Mouse (Mus musculus) midbrain, postnatal 0 days (tissue): Measurements from ENCODE around the gene Flywch2. TPM values are rescaled to one million over a fixed set of nuclear protein-coding genes. Genes with fewer than 3 reads are reported as not detected.

ENCODE experiments used
- ATAC-seq: fragments of 200-750 bp; cut with Nextera tagmentation; 2 replicates; pipeline ENCODE4 v1.8.0; 2017; ENCODE audit warnings: moderate number of reproducible peaks, mild to moderate bottlenecking, moderate TSS enrichment, moderate library complexity; ENCODE audit not compliant: low FRiP score
- DNase-seq: peaks from one replicate; pipeline ENCODE4 v3.0.0-alpha.2; 2015; ENCODE audit warnings: low spot score
- H3K27ac ChIP-seq: fragments of 300-500 bp; sonication (generic); 2 replicates; pipeline ENCODE4 v1.5.1; 2014; ENCODE audit warnings: low read depth, mild to moderate bottlenecking, low read length, mixed read lengths
- H3K27me3 ChIP-seq: fragments of 300-500 bp; sonication (generic); 2 replicates; pipeline ENCODE4 v1.6.1; 2014; ENCODE audit warnings: low read length, control low read depth, mixed read lengths; ENCODE audit not compliant: insufficient read depth
- H3K36me3 ChIP-seq: fragments of 300-500 bp; sonication (generic); 2 replicates; pipeline ENCODE4 v1.6.1; 2014; ENCODE audit warnings: low read length, control low read depth, mixed read lengths; ENCODE audit not compliant: insufficient read depth
- H3K4me1 ChIP-seq: fragments of 300-500 bp; sonication (generic); 2 replicates; pipeline ENCODE4 v1.6.1; 2014; ENCODE audit warnings: mild to moderate bottlenecking, control low read depth, antibody characterized with exemption, low read length, mixed read lengths; ENCODE audit not compliant: insufficient read depth
- H3K4me2 ChIP-seq: fragments of 300-500 bp; sonication (generic); 2 replicates; pipeline ENCODE4 v1.6.1; 2014; ENCODE audit warnings: low read depth, mild to moderate bottlenecking, low read length, mixed read lengths; ENCODE audit not compliant: poor library complexity, severe bottlenecking
- H3K4me3 ChIP-seq: fragments of 300-500 bp; sonication (generic); 2 replicates; pipeline ENCODE4 v1.5.1; 2014; ENCODE audit warnings: low read depth, mild to moderate bottlenecking, low read length, moderate library complexity
- H3K9ac ChIP-seq: fragments of 300-500 bp; sonication (generic); replicated peaks from 2 replicates; pipeline ENCODE4 v1.6.1; 2014; ENCODE audit warnings: mild to moderate bottlenecking, low read length, moderate library complexity, mixed read lengths; ENCODE audit not compliant: poor library complexity, severe bottlenecking
- H3K9me3 ChIP-seq: fragments of 300-500 bp; sonication (generic); 2 replicates; pipeline ENCODE4 v1.6.1; 2016; ENCODE audit warnings: low read length, control low read depth
- CTCF ChIP-seq: IDR thresholded peaks from 2 replicates; pipeline ENCODE4 v1.5.1; 2016; ENCODE audit warnings: antibody characterized with exemption, mild to moderate bottlenecking
- WGBS: fragments of 180-500 bp; shearing (Covaris S2); extraction: QIAGEN DNeasy Blood & Tissue Kit; methylation state at CpG from one replicate; pipeline ENCODE4 v1.1.7; 2014; 5-methylcytosine and 5-hydroxymethylcytosine counted together
- polyA plus RNA-seq: library from polyadenylated mRNA; unstranded; fragments of >200 nt; fragmentation: Nextera tagmentation; extraction: Ambion mirVana; gene quantifications from 2 replicates; pipeline ENCODE4 v1.2.1, GENCODE M21; 2015
- total RNA-seq: library from RNA; depleted of rRNA; stranded (reverse); fragments of >200 nt; gene quantifications from 2 replicates; pipeline ENCODE4 v1.2.3, GENCODE M21; 2014

The Flywch2 gene
- total and polyA plus RNA-seq, 2 experiments from 2014 or later, result 96.5 to 133 TPM

DNA sequence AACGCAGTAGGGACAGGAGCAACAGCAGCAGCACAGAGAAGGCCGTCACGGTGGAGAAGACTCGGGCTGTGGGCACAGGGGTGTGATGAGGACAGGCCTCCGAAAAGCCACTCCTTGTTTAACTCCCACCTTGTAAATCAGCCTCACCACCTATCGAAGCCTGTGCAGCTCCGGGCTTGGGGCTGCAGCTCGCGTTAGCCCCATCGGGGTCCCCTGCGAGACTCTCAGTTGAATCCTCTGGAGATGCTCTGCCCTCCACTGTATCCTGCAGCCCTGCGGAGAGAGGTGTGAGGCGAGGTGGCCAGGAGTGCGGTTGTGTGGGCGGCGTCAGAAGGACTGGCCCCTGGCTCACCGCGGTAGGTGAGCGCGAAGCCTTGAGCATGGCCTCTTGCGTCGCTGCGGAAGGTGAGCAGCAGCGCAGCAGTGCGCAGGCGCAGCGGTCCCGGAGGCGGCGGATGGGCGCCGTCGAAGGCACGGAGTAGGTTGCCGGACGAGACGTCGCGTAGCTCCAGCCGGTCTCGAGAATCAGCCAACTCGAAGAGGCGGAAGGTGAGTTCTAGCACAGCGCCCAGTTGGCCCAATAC, 43.6 kb downstream of the Flywch2 start:
- peak overlapping the region; percentile 25 for H3K4me3 ChIP-seq
- no peak overlapping the region for H3K9ac ChIP-seq
- TF ChIP-seq CTCF, result no peak
- H3K4me2 ChIP-seq, result peak overlapping the region; percentile 23
- 8% methylated on average over 44 of the region's 44 CpGs for WGBS
- H3K4me1 ChIP-seq, result peaks cover 11% of the 10 kb centered on the region
- no peak overlapping the region for H3K27ac ChIP-seq
- ATAC-seq, result no peak
- peaks cover 5% of the 10 kb centered on the region for H3K36me3 ChIP-seq
- no peaks in the 10 kb centered on the region for H3K9me3 ChIP-seq
- no peak for DNase-seq
- H3K27me3 ChIP-seq, result peaks cover 42% of the 10 kb centered on the region

DNA sequence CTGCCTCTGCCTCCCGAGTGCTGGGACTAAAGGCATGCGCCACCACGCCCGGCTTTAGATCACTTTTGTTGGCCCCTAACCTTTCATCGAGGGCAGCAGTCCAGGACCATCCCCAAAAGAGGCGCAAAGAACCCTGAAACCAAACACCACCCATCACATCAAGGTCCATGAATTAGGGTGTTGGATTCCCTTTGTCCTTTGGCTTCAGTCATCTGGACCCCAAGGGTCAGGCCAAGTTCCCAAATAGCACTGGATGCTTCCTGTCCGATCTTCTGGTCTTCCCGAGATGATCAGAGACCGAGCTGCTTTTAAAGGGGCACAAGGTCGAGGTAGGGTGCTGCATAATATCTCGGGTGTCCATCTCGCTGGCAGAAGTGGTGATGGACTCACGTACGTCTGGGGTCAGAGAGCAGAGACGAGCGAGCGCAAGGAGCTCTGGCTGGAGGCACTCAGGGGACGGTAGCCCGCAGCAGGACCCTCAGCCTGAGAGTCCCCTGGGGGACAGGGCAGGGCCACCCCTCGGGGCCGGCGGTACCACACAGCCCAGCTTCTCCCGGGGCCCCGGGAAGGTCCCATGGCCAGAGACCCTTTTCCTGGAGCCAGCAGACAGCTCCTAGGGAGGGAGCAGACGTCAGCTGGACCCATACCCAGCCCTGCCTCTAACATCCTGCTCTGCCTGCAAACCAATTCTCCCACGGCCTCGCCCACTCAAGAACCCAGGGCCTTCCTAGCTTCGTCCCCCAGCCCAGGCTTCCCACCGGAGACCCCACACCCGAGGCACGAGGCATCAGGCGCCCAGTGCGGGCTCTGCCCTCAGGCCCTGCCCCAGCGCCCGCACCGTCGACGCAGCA, 44.3 kb downstream of the Flywch2 start:
- no peak for TF ChIP-seq CTCF
- Histone ChIP-seq H3K27ac (no peak overlapping the region), H3K36me3 (peaks cover 10% of the 10 kb centered on the region), H3K9me3 (no peaks in the 10 kb centered on the region), H3K4me1 (peaks cover 11% of the 10 kb centered on the region), H3K27me3 (peaks cover 39% of the 10 kb centered on the region), H3K4me3 (peak overlapping the region; percentile 25; the same call in 1 of the 2 replicates), H3K9ac (no peak overlapping the region), H3K4me2 (no peak overlapping the region)
- DNase-seq (no peak), ATAC-seq (no peak)
- WGBS, result 48% methylated on average over 38 of the region's 38 CpGs

DNA sequence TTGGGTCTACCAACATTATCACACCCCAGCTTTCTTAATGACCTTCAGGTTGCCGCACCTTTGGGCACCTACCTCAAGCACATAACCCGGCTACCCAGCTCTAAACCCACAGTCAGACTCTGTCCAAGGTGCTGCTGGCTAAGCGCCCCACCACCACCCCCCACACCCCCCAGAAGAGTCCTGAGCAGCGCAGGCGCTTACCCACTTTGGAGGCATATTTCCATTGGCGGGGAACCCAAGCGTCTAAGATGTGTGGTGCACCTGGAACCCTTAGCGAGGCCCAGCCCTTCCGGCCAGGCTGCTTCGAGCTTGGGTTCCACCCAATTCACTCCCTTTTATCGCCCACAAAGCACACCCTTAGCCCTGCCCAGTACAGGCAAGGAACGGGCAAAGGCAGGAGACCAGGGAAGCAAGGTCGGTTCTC, 45.3 kb downstream of the Flywch2 start, which contains the start of gene Paqr4:
Gene Paqr4 (minus strand): TSS at position 270 of the 424 bp plus-strand sequence.
- DNase-seq (no peak), ATAC-seq (0 out of 2 replicates have a peak, but pooled peaks have one; percentile 0)
- peaks cover 11% of the 10 kb centered on the region for H3K4me1 ChIP-seq
- no peak for TF ChIP-seq CTCF
- H3K9me3 ChIP-seq, result no peaks in the 10 kb centered on the region
- H3K9ac ChIP-seq, result peak within 1 kb of the TSS; percentile 77
- 7% methylated on average over 13 of the region's 13 CpGs for WGBS
- peak within 1 kb of the TSS; percentile 80 for H3K4me3 ChIP-seq
- peaks cover 17% of the 10 kb centered on the region for H3K36me3 ChIP-seq
- H3K27me3 ChIP-seq, result peaks cover 36% of the 10 kb centered on the region
- H3K27ac ChIP-seq, result peak within 1 kb of the TSS; percentile 74
- peak within 1 kb of the TSS; percentile 93 for H3K4me2 ChIP-seq

DNA sequence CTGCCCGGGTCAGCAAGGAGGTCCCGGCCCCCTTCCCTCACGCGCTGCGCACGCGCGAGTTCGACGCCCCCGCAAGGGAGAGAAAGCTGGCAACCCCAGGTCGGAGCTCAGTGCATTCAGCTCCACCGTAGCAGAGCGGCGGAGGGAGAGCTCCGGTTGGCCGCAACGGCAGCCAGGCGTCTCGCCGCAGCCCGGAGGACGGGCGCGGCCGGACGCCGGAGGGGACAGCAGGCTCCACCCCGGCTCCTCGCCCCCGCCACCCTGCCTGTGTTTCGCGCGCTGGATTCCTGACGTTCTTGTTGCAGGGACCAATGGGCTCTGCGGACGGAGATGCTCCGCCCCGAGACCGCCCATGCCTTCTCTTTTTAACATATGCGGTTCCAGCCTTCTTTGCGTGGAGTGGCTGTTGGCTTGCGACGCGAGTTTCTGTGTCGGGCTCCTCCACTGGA, 45.7 kb downstream of the Flywch2 start:
- H3K9me3 ChIP-seq, result no peaks in the 10 kb centered on the region
- peaks cover 9% of the 10 kb centered on the region for H3K4me1 ChIP-seq
- TF ChIP-seq CTCF, result no peak
- DNase-seq (peak; percentile 93), ATAC-seq (peak; percentile 84)
- H3K27ac ChIP-seq, result peak overlapping the region; percentile 74
- peaks cover 20% of the 10 kb centered on the region for H3K36me3 ChIP-seq
- H3K9ac ChIP-seq, result peak overlapping the region; percentile 77
- peak overlapping the region; percentile 80 for H3K4me3 ChIP-seq
- peaks cover 36% of the 10 kb centered on the region for H3K27me3 ChIP-seq
- under 1% methylated on average over 37 of the region's 46 CpGs for WGBS
- peak overlapping the region; percentile 93 for H3K4me2 ChIP-seq

DNA sequence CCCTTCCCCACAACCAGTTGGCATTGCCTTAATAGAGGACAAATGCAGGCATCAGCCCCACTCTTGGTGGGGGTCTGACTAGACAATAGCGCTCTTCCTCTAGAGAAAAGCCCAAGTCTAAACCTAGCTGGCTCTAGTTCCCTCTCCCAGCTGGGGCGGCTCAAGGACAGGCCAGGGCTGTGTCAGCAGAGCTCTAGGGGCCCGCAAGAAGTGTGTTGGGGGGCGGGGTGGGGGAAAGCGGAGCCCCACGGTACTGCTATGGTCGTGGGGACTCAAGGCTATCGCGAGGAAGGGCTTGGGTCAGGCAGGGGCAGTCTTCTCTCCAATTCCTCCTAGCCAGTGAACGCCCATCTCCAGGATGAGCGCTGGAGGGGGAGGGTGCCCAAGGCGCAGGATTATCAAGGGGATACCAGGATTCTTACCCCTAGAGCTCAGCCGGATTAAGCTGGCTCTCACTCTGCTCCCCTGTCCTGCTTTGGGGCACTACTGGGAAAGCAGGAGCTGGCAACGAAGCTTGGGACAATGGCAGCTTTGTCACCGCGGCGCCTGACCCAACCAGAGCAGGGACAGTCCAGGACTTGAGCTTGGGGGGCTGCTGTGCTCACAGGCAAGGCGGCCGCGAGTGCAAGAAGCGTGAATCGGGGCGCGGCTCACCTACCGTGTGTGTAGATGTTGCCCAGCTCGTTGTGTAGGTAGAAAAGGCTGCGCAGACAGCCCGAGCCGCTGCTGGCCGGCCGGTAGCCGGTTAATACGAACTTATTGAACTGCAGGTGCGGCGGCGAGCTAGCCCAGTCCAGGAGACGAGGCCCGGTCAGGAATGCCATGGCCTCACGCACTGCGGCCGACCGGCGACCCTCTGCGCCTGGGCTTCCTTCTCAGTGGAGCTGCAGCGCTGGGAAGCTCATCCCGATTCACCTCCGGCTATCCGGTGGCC, 46.4 kb downstream of the Flywch2 start:
- Histone ChIP-seq H3K9me3 (no peaks in the 10 kb centered on the region), H3K27ac (peak overlapping the region; percentile 74), H3K4me3 (peak overlapping the region; percentile 80), H3K4me2 (peak overlapping the region; percentile 93), H3K4me1 (peaks cover 7% of the 10 kb centered on the region; the same call in 1 of the 2 replicates), H3K36me3 (peaks cover 20% of the 10 kb centered on the region), H3K27me3 (peaks cover 31% of the 10 kb centered on the region), H3K9ac (peak overlapping the region; percentile 77)
- ATAC-seq, result peak; percentile 48
- DNase-seq, result peak; percentile 74
- no peak for TF ChIP-seq CTCF
- WGBS, result under 1% methylated on average over 48 of the region's 48 CpGs
